9 mouse cellular contexts compared by ENCODE assay signal in the genomic region with DNA sequence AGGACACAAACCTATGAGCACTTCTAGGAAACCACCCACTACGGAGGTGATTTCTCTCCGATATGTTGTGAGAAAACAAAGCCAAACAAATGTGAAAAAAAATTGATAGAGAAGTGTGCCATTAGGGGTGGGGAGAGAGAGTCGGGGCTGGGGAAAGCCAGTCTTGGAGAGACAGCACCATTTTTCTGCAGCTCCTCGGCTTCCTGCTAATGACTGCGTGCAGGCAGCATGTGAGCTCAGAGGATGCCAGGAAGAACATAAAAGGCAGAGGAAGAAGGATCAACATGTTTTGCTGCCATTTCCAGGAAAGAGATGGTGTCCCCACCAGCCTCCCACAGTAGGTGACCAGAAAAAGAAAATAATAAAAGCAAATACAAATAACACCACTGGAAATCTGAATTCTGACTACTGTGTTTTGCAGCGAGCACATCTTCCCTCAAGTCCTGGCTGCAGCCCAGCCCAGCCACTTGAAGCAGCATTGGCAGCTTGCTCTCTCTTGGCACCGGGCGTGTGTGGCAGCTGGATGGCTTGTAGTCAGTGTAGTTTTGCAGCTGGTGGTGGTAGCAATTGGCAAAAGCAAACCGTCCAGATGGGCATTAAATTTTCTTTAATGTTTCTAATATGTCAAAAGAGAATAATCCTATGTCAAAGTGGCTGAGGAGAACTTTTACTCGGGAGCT.
A peak's percentile ranks its signal among the peaks of the same experiment; 100 is the strongest.
DNase-seq lines count a peak whose midpoint lies in the region; ATAC-seq lines count a peak whose summit lies in the region.
"Had no signal": no experiment of that assay in that cellular context is flagged by ENCODE, and none has a peak within 500 bp of the region (broad histone marks: within the 10 kb centered on the region; RNA-seq: fewer than 3 reads in every experiment).

No protein-coding gene starts in this region.

- no peak overlapping the region for H3K4me2 ChIP-seq in hindbrain, embryonic 14.5 days (replicated peaks)
- H3K4me2 ChIP-seq: liver, embryonic 15.5 days had no signal

- DNase-seq in hindbrain, embryonic 14.5 days (ENCODE audit: low spot score) = peak; percentile 71
- no peak for DNase-seq in hindbrain, embryonic 10.5 days (ENCODE audit: low spot score)
- peak; percentile 23 to 24 for DNase-seq in cerebellum, adult 18-20 months
- peak; percentile 28 to 46 for DNase-seq in frontal cortex, postnatal 25 days (ENCODE audit: low spot score in 2 of 2)
- DNase-seq in left cerebral cortex, postnatal 10 days (ENCODE audit: extremely low spot score in 1 of 2, low spot score in 2 of 2) = peak; percentile 73 to 74
- DNase-seq in kidney, adult 8-10 months = no peak
- DNase-seq in natural killer cell, adult 2 months (ENCODE audit: low spot score in 2 of 2) = no peak
- DNase-seq in spleen, adult 18-20 months = no peak

- intact Hi-C loops in left cerebral cortex, postnatal 10 days (cut with DNase I) = no loop called here

- H3K4me1 ChIP-seq in hindbrain, embryonic 14.5 days (replicated peaks; ENCODE audit: control insufficient read depth, insufficient read depth, low read length) = no peaks in the 10 kb centered on the region
- no peaks in the 10 kb centered on the region for H3K4me1 ChIP-seq in hindbrain, embryonic 10.5 days (replicated peaks)
- H3K4me1 ChIP-seq: liver, embryonic 15.5 days had no signal

- no peaks in the 10 kb centered on the region for H3K27me3 ChIP-seq in hindbrain, embryonic 14.5 days (ENCODE audit: control insufficient read depth, insufficient read depth, low read length)
- H3K27me3 ChIP-seq in hindbrain, embryonic 10.5 days (ENCODE audit: insufficient read depth, poor library complexity, severe bottlenecking) = no peaks in the 10 kb centered on the region; the same call in 1 of the 2 replicates
- H3K27me3 ChIP-seq: liver, embryonic 15.5 days had no signal

- WGBS in hindbrain, embryonic 14.5 days = 69% methylated on average over 10 of the region's 10 CpGs
- 89% methylated on average over 10 of the region's 10 CpGs for WGBS in hindbrain, embryonic 10.5 days

- H3K9me3 ChIP-seq in hindbrain, embryonic 14.5 days (ENCODE audit: control insufficient read depth, low read length) = no peaks in the 10 kb centered on the region
- no peaks in the 10 kb centered on the region for H3K9me3 ChIP-seq in hindbrain, embryonic 10.5 days
- H3K9me3 ChIP-seq: liver, embryonic 15.5 days had no signal

- peak; percentile 81; the same call in 1 of the 2 replicates for ATAC-seq in hindbrain, embryonic 14.5 days (ENCODE audit: low FRiP score)

- H3K9ac ChIP-seq in hindbrain, embryonic 14.5 days = no peak overlapping the region
- H3K9ac ChIP-seq: liver, embryonic 15.5 days had no signal

- peak overlapping the region; percentile 16; the same call in 1 of the 2 replicates for H3K27ac ChIP-seq in hindbrain, embryonic 14.5 days
- H3K27ac ChIP-seq in hindbrain, embryonic 10.5 days = no peak overlapping the region
- H3K27ac ChIP-seq: liver, embryonic 15.5 days had no signal

- no peak overlapping the region for H3K4me3 ChIP-seq in hindbrain, embryonic 14.5 days (replicated peaks; ENCODE audit: low read length)
- no peak overlapping the region for H3K4me3 ChIP-seq in hindbrain, embryonic 10.5 days
- H3K4me3 ChIP-seq: liver, embryonic 15.5 days had no signal

- H3K36me3 ChIP-seq in hindbrain, embryonic 14.5 days (replicated peaks; ENCODE audit: control insufficient read depth, insufficient read depth) = no peaks in the 10 kb centered on the region
- no peaks in the 10 kb centered on the region for H3K36me3 ChIP-seq in hindbrain, embryonic 10.5 days
- H3K36me3 ChIP-seq: liver, embryonic 15.5 days had no signal

Comparison
In these comparisons a context has a peak if more than half of its experiments do, and no peak if none do; other contexts are left out.
1. DNase-seq: peak in hindbrain, embryonic 14.5 days (single experiment), cerebellum, adult 18-20 months (2 of 2), frontal cortex, postnatal 25 days (2 of 2) and left cerebral cortex, postnatal 10 days (2 of 2); none in hindbrain, embryonic 10.5 days (single experiment), kidney, adult 8-10 months (0 of 2), natural killer cell, adult 2 months (0 of 2) and spleen, adult 18-20 months (0 of 2).